Mouse (Mus musculus): ENCODE measurements around the gene Pcna. TPM values are rescaled to one million over a fixed set of nuclear protein-coding genes. Genes with fewer than 3 reads are reported as not detected.

The Pcna gene
- 398 and 427 TPM in 2 replicates for total RNA-seq (2012; rRNA removed)
- polyA plus RNA-seq (2012; ENCODE audit: insufficient read depth in 1 of 2, insufficient read length in 2 of 2, low read depth in 1 of 2, low replicate concordance in 2 of 2, missing spikeins in 1 of 2): 100 to 1,000 TPM; 308 to 541 TPM

DNA sequence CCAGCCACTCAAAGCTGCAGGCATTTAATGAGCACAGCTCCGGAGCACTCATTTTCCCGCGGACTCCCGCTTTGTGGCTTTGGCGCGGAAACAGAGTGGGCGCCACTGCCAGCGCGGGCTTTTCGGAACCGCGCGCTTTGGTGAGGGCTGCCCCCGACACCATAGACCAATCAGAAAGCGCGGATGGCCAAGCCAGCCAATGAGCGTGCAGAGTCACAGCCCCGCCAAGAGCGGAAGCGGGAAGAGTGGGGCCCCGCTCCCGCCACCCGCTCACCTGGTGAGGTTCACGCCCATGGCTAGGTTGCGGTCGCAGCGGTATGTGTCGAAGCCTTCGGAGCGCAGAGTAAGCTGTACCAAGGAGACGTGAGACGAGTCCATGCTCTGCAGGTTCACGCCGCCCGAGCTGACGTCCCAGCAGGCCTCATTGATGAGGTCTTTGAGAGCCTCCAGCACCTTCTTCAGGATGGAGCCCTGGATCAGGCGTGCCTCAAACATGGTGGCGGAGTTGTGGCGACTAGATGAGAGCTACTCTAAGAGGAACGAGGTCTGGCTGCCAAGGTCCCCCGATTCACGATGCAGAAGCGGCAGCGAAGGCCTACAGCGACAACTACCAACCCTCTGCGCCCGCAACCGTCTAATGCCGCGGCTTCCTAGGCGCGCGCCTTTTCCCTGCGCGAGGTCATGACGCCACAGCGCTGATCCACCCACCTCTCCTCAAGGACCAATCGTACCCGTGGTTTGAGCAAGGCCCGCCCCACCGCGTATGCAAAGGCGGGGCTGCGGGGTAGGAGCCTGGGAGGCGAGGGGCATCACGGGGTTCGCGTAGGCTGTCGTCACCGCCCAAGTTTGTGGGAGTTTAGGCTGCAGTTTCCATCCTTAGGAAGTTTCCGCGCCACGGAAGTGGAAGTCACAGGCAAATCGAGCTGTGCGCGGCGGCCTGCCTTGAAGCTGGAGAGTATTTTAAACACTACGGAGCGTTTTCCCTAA, at the start of gene Pcna:
Pcna (minus strand) TSS at position 773 of the 987 bp plus-strand sequence.
- Histone ChIP-seq H3K4me1 (ENCODE audit: control insufficient read depth in 1 of 2, insufficient read depth in 2 of 2, low read length in 2 of 2) (no peaks in the 10 kb centered on the region; a peak in 1 of 4 replicates), H3K27me3 (ENCODE audit: control insufficient read depth in 1 of 2, insufficient read depth in 2 of 2, low read length in 2 of 2) (no peaks in the 10 kb centered on the region), H3K9me3 (replicated peaks; ENCODE audit: insufficient read depth, low read length) (no peaks in the 10 kb centered on the region), H3K9ac (ENCODE audit: control insufficient read depth, low read depth, low read length, poor library complexity, severe bottlenecking) (peak within 1 kb of the TSS; percentile 95), H3K36me3 (ENCODE audit: control insufficient read depth in 1 of 2, insufficient read depth in 2 of 2, low read length in 2 of 2) (peaks cover 12 to 35% of the 10 kb centered on the region in 2 experiments), H3K4me3 (ENCODE audit: control insufficient read depth in 1 of 2, insufficient read depth in 1 of 2, low read depth in 2 of 2, low read length in 2 of 2) (peak within 1 kb of the TSS; percentile 73 to 91), H3K27ac (ENCODE audit: control insufficient read depth, low read depth, low read length) (peak within 1 kb of the TSS; percentile 89), H3K79me2 (ENCODE audit: control insufficient read depth, insufficient read depth, low read length, poor library complexity) (peaks cover 22% of the 10 kb centered on the region)
- peak; percentile 99 for DNase-seq (ENCODE audit: low read depth, low spot score)
- no peak for TF ChIP-seq RAD21 (IDR thresholded peaks at IDR 0.05; ENCODE audit: low read depth, low read length)
- TF ChIP-seq E2F4 (IDR thresholded peaks at IDR 0.05; ENCODE audit: borderline replicate concordance, low read depth, low read length): peak; percentile 100
- TF ChIP-seq NRF1 (IDR thresholded peaks at IDR 0.05; ENCODE audit: insufficient read depth, low read depth, low read length, poor library complexity, severe bottlenecking): peak; percentile 49; the same call in 1 of the 2 replicates
- no peak for TF ChIP-seq TAL1 (IDR thresholded peaks at IDR 0.05; ENCODE audit: low read length)
- TF ChIP-seq MYB (IDR thresholded peaks at IDR 0.05; ENCODE audit: low read depth, low read length): no peak
- TF ChIP-seq GABPA (IDR thresholded peaks at IDR 0.05; ENCODE audit: low read depth, low read length): no peak
- peak; percentile 80 for TF ChIP-seq ELF1 (IDR thresholded peaks at IDR 0.05; ENCODE audit: low read depth, low read length)
- TF ChIP-seq ZC3H11A (IDR thresholded peaks at IDR 0.05; ENCODE audit: low read depth, low read length): no peak
- no peak for TF ChIP-seq JUND (IDR thresholded peaks at IDR 0.05; ENCODE audit: low read depth, low read length)
- no peak for TF ChIP-seq BHLHE40 (IDR thresholded peaks at IDR 0.05; ENCODE audit: borderline replicate concordance, low read depth, low read length)
- TF ChIP-seq MAZ (IDR thresholded peaks at IDR 0.05; ENCODE audit: low read depth, low read length): peak; percentile 69
- TF ChIP-seq POLR2AphosphoS5 (IDR thresholded peaks at IDR 0.05; ENCODE audit: borderline replicate concordance, low read depth, low read length): peak; percentile 85; the same call in 1 of the 2 replicates
- TF ChIP-seq POLR2AphosphoS2 (IDR thresholded peaks at IDR 0.05; ENCODE audit: low read length): peak; percentile 98
- TF ChIP-seq MAFK (IDR thresholded peaks at IDR 0.05; ENCODE audit: borderline replicate concordance, low read depth, low read length): no peak
- peak; percentile 72 for TF ChIP-seq HCFC1 (IDR thresholded peaks at IDR 0.05; ENCODE audit: low read depth, low read length)
- TF ChIP-seq GATA1 (IDR thresholded peaks at IDR 0.05; ENCODE audit: low read depth, low read length): no peak
- no peak for TF ChIP-seq KAT2A (conservative IDR thresholded peaks at IDR 0.05; ENCODE audit: low read depth, low read length)
- TF ChIP-seq ZMIZ1 (IDR thresholded peaks at IDR 0.05; ENCODE audit: low read depth, low read length): peak; percentile 97
- peak; percentile 81 for TF ChIP-seq MYC (IDR thresholded peaks at IDR 0.05; ENCODE audit: low read depth, low read length)
- no peak for TF ChIP-seq EP300 (IDR thresholded peaks at IDR 0.05; ENCODE audit: low read depth in 1 of 2, low read length in 2 of 2)
- TF ChIP-seq MEF2A (IDR thresholded peaks at IDR 0.05; ENCODE audit: extremely low read depth, insufficient replicate concordance, low read depth, low read length, poor library complexity, severe bottlenecking): no peak
- no peak; the same call in none of the 2 replicates for TF ChIP-seq TCF12 (IDR thresholded peaks at IDR 0.05; ENCODE audit: low read depth, low read length)
- peak; percentile 80 for TF ChIP-seq USF1 (IDR thresholded peaks at IDR 0.05; ENCODE audit: low read depth, low read length)
- TF ChIP-seq UBTF (IDR thresholded peaks at IDR 0.05; ENCODE audit: borderline replicate concordance, insufficient read depth, low read depth, low read length): no peak
- no peak for TF ChIP-seq ZNF384 (IDR thresholded peaks at IDR 0.05; ENCODE audit: low read depth, low read length)
- TF ChIP-seq MAX (IDR thresholded peaks at IDR 0.05; ENCODE audit: low read length): peak; percentile 78
- no peak for TF ChIP-seq SMC3 (IDR thresholded peaks at IDR 0.05; ENCODE audit: low read depth, low read length)
- peak; percentile 93 for TF ChIP-seq TBP (IDR thresholded peaks at IDR 0.05; ENCODE audit: low read depth, low read length)
- TF ChIP-seq USF2 (IDR thresholded peaks at IDR 0.05; ENCODE audit: borderline replicate concordance in 1 of 2, insufficient read depth in 1 of 2, low read depth in 1 of 2, low read length in 2 of 2): no peak
- 0 out of 2 replicates have a peak, but pooled peaks have one; percentile 36 for TF ChIP-seq MXI1 (IDR thresholded peaks at IDR 0.05; ENCODE audit: low read depth, low read length)
- TF ChIP-seq ZKSCAN1 (IDR thresholded peaks at IDR 0.05; ENCODE audit: low read depth, low read length): no peak
- peak; percentile 98 for TF ChIP-seq NELFE (IDR thresholded peaks at IDR 0.05; ENCODE audit: low read depth, low read length)
- TF ChIP-seq CHD1 (IDR thresholded peaks at IDR 0.05; ENCODE audit: low read depth, low read length): no peak
- TF ChIP-seq POLR2A (IDR thresholded peaks at IDR 0.05; ENCODE audit: control insufficient read depth in 1 of 2, insufficient read depth in 1 of 2, low read depth in 1 of 2, low read length in 2 of 2, poor library complexity in 1 of 2): peak; percentile 91 to 95
